Mouse (Mus musculus): ENCODE data around the gene 1600014C23Rik.

1600014C23Rik gene

GRCm38 (mm10) chr17:45723732-45724573 lies 9.7 kb downstream of the 1600014C23Rik start:
- peak; percentile 89 to 93 for DNase-seq

GRCm38 (mm10) chr17:45718323-45718722 lies 15.3 kb downstream of the 1600014C23Rik start:
- peak; percentile 83 to 87 for DNase-seq

- no peak for DNase-seq
These were observed 22.1 kb downstream of the 1600014C23Rik start for GRCm38 (mm10) chr17:45711525-45711924.

- DNase-seq: no peak
These were observed 23.2 kb downstream of the 1600014C23Rik start for GRCm38 (mm10) chr17:45710407-45710806.

GRCm38 (mm10) chr17:45709829-45710228 lies 23.8 kb downstream of the 1600014C23Rik start:
- DNase-seq: no peak

GRCm38 (mm10) chr17:45708179-45708578 lies 25.5 kb downstream of the 1600014C23Rik start:
- no peak for DNase-seq

- DNase-seq: no peak
These were observed 26.3 kb downstream of the 1600014C23Rik start for GRCm38 (mm10) chr17:45707376-45707775.

GRCm38 (mm10) chr17:45706796-45707195 lies 26.8 kb downstream of the 1600014C23Rik start:
- no peak for DNase-seq

- no peak for DNase-seq
These were observed 30.5 kb downstream of the 1600014C23Rik start for GRCm38 (mm10) chr17:45703187-45703586.

- DNase-seq: no peak
These were observed 31.4 kb downstream of the 1600014C23Rik start for GRCm38 (mm10) chr17:45702254-45702653.

GRCm38 (mm10) chr17:45701236-45701591 lies 32.4 kb downstream of the 1600014C23Rik start:
- DNase-seq: no peak

- no peak for DNase-seq
These were observed 33.0 kb downstream of the 1600014C23Rik start for GRCm38 (mm10) chr17:45700496-45701235.

- DNase-seq: no peak
These were observed 34.5 kb downstream of the 1600014C23Rik start for GRCm38 (mm10) chr17:45699039-45699740.

- no peak for DNase-seq
These were observed 35.3 kb downstream of the 1600014C23Rik start for GRCm38 (mm10) chr17:45698368-45698767.

- DNase-seq: no peak
These were observed 36.7 kb downstream of the 1600014C23Rik start for GRCm38 (mm10) chr17:45696981-45697380.

GRCm38 (mm10) chr17:45695227-45696120 lies 38.2 kb downstream of the 1600014C23Rik start:
- DNase-seq: no peak

- DNase-seq: no peak
These were observed 39.7 kb downstream of the 1600014C23Rik start for GRCm38 (mm10) chr17:45693812-45694565.

- DNase-seq: no peak
These were observed 41.5 kb downstream of the 1600014C23Rik start for GRCm38 (mm10) chr17:45692159-45692558.

- no peak for DNase-seq
These were observed 43.6 kb downstream of the 1600014C23Rik start for GRCm38 (mm10) chr17:45690044-45690443.

GRCm38 (mm10) chr17:45689120-45689519 lies 44.5 kb downstream of the 1600014C23Rik start:
- DNase-seq: no peak

GRCm38 (mm10) chr17:45686716-45687115 lies 46.9 kb downstream of the 1600014C23Rik start, which contains the start of gene Tmem63b:
Gene Tmem63b, minus strand, starts transcription at chr17:45686905.
- no peak for DNase-seq
